Mouse (Mus musculus) mouse trophoblast stem cell (cell line): ENCODE results near the gene Eid1.

Experiments used
- in situ Hi-C, 2 experiments: fragments of 300-500 bp; cut with MseI, MboI; formaldehyde crosslinking; loops; 2 replicates in 1 of 2; 3 replicates in 1 of 2; pipeline ENCODE4 v1.15.1; 2025

Gene Eid1

GRCm38 (mm10) chr2:125672957-125673631 lies at the start of gene Eid1:
Gene Eid1, plus strand, starts transcription at chr2:125673095.
- in situ Hi-C loops: no loop called here

- in situ Hi-C loops: no loop called here
Measured at GRCm38 (mm10) chr2:125623211-125623610, 49.7 kb upstream of the Eid1 start.

- in situ Hi-C loops: no loop called here
Measured at GRCm38 (mm10) chr2:125624127-125624685, 48.7 kb upstream of the Eid1 start.

GRCm38 (mm10) chr2:125624837-125625351 lies 48.0 kb upstream of the Eid1 start, which contains the start of gene Cep152:
Gene Cep152, minus strand, starts transcription at chr2:125625113.
- in situ Hi-C loops: no loop called here

GRCm38 (mm10) chr2:125626536-125626935 lies 46.4 kb upstream of the Eid1 start:
- in situ Hi-C loops: no loop called here

DNA sequence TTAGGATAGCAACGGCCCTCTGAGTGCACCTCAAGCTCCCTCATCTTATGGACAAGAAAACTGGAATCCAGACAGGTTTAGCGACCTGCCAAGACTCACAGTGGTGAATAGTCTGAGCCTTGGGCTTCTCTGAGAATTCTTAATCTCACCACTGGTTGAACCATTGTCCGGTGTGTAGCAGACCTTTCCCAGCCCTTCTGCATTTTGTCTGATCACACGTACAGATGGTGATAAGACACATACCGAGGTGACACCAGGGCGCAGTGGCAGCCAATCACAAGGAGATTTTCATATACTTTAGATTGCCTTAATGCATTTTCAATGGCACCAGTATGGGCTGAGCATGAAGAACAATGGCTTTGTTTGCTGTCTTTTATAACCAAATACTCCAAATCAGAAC lies 44.4 kb upstream of the Eid1 start:
- in situ Hi-C loops: no loop called here

DNA sequence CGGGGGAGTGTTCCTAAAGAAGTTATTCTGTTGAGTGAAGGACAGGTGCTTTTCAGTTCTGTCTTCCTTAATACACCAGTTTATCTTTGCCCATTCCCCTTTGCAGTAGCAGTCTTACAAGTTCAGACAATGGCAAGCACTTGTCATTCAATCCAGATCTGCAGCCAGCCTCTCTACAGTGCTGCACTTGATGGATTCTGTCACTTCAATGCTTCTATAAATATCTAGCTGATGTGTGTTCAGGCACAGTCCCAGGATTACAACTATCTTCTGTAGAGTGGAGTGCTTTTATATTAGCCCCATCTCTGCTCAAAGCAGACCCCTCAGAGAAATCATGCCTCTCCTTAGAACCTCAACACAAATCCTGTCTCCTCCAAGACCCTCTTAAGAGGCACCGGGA lies 42.9 kb upstream of the Eid1 start:
- in situ Hi-C loops: no loop called here

DNA sequence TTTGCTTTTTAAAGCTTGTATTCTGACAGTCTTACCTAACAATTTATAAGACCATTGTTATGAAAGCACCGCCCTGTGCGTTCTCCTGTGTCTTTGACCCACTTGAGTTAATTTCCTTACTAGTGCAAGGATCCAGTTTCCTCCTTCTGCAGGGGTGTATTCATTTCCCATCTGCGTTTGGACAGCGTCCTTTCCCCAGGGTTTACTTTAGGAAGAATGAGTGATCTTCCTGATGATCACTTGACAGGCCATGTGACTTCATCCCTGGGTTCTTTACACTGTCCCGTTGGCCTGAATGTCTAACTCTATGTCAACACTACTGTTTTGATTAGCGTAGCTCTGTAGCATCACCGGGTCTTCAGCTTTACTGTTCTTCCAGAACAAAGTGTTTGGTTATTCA lies 35.6 kb upstream of the Eid1 start:
- in situ Hi-C loops: no loop called here

DNA sequence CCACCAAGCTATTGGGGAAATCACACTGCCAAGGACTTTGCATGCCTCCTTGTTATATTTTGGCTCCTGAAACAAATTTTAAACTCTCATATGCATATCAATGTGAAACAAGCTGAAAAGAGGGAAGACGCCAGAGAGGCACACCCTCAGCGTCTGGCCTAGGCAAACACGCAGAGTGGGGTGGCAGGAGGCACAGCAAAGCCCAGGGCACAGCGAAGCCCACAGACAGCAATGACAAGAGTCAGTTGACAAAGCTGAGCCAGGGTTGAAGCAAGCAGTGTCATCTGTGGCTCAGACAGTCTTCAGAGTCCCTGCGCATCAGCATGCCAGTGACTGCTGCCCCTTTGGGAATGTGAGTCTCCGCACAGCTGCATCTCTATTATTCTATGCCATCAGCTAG lies 28.0 kb upstream of the Eid1 start:
- in situ Hi-C loops: no loop called here

DNA sequence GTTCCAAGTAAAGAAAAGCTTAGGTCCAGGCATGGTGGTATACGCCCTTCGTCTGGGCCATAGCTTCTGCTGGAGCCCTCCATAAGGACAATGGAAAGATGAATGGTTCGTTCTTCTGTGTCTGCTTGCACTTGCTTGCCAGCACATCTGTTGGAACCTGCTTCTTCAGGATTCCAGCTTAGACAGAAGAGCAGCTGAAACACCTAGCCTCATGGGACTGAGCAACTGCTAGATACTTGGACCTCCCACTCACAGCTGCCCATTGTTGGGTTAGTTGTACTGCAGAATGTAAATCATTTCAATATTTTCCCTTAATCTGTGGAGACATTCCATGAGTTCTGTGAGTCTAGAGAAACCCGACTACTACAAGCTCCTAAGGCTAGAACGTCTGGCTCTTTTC lies 22.9 kb upstream of the Eid1 start:
- in situ Hi-C loops: no loop called here

GRCm38 (mm10) chr2:125650742-125651352 lies 22.0 kb upstream of the Eid1 start:
- in situ Hi-C loops: no loop called here

GRCm38 (mm10) chr2:125651563-125651962 lies 21.3 kb upstream of the Eid1 start:
- in situ Hi-C loops: no loop called here

- in situ Hi-C loops: no loop called here
Measured at GRCm38 (mm10) chr2:125653286-125653685, 19.6 kb upstream of the Eid1 start.

- in situ Hi-C loops: no loop called here
Measured at GRCm38 (mm10) chr2:125655391-125655790, 17.5 kb upstream of the Eid1 start.

GRCm38 (mm10) chr2:125659823-125660536 lies 12.9 kb upstream of the Eid1 start:
- in situ Hi-C loops: loop anchor here in 1 of 2 experiments (5.0 kb wide), 1 partner anchor 72 kb away; no protein-coding TSS in a partner anchor

- in situ Hi-C loops: loop anchor here in 1 of 2 experiments (5.0 kb wide), 1 partner anchor 72 kb away; no protein-coding TSS in a partner anchor
Measured at GRCm38 (mm10) chr2:125660537-125661130, 12.3 kb upstream of the Eid1 start.

DNA sequence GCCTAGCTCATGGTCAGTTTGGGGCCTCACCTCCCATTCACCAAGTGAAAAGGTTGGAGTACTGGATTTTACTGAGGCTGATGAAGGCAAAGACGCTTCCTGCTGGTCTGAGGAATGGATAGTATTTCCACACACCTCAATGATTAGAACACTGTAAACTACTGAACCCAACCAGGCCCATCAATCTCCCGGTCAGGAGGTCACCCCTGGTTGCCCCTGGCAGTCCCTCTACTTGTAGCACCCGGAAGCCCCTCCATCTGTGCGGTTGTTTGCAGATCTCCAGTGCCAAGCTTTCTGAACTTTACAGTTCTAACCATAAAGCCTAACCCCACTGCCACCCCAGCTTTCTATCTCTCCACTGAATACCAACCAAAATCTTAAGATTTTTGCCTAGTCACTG lies 11.7 kb upstream of the Eid1 start:
- in situ Hi-C loops: loop anchor here in 1 of 2 experiments (5.0 kb wide), 1 partner anchor 71 kb away; no protein-coding TSS in a partner anchor

- in situ Hi-C loops: loop anchor here in 1 of 2 experiments (5.0 kb wide), 1 partner anchor 70 kb away; no protein-coding TSS in a partner anchor
Measured at GRCm38 (mm10) chr2:125662517-125662916, 10.4 kb upstream of the Eid1 start.

DNA sequence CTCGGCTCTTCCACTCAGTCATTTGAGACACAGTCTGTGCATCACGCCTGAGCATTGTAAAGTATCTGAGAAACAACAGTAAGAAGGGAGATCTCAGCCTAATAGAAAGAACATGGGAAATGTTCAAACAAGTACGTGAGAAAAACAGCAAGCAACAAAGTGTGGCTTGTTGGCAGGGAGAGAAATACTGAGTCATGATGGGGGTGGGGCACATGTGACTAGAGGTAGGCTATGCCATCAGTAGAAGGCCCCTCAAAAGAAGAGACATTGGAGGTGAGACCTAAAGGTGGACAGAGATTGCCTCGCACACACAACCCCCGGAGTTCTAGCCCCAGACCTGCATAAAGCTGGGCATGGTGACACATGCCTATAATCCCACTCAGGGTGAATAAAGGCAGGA lies 7.7 kb upstream of the Eid1 start:
- in situ Hi-C loops: loop anchor here in 1 of 2 experiments (5.0 kb wide), 1 partner anchor 62 kb away; no protein-coding TSS in a partner anchor

GRCm38 (mm10) chr2:125665909-125666308 lies 7.0 kb upstream of the Eid1 start:
- in situ Hi-C loops: loop anchor here in 1 of 2 experiments (5.0 kb wide), 1 partner anchor 61 kb away; no protein-coding TSS in a partner anchor

DNA sequence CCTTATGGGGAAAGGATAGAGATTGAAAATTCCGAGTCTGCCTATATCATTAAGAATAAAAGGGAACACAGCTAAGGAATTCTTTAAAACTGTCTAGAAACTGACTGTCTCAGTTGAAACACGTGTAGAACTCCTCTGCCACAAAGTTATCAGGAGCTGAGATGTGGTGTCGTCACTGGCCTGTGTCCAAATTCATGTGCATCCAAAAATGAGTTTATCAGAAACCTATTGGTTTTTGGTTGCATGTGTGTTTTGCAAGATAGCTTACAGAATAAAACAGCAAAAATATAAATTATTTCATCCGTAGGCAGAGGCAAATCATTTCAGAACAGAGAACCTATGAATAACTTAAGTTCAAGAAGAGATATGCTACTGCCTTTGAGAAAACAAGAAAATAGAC lies 6.2 kb upstream of the Eid1 start:
- in situ Hi-C loops: loop anchor here in 1 of 2 experiments (5.0 kb wide), 1 partner anchor 61 kb away; no protein-coding TSS in a partner anchor
